Mouse (Mus musculus): ENCODE measurements around the gene Kif3c. TPM values are rescaled to one million over a fixed set of nuclear protein-coding genes. Genes with fewer than 3 reads are reported as not detected.

Kif3c gene
- total and polyA plus RNA-seq, 3 experiments: 2.5 to 5.6 TPM; not detected in 1

- no peak overlapping the region for H3K4me3 ChIP-seq (ENCODE audit: control insufficient read depth in 1 of 2, insufficient read depth in 1 of 2, low read depth in 2 of 2, low read length in 2 of 2)
- no peaks in the 10 kb centered on the region for H3K9me3 ChIP-seq (replicated peaks; ENCODE audit: insufficient read depth, low read length)
- no peaks in the 10 kb centered on the region for H3K79me2 ChIP-seq (ENCODE audit: control insufficient read depth, insufficient read depth, low read length, poor library complexity)
- TF ChIP-seq USF2 (IDR thresholded peaks at IDR 0.05; ENCODE audit: borderline replicate concordance in 1 of 2, insufficient read depth in 1 of 2, low read depth in 1 of 2, low read length in 2 of 2) (no peak), ZNF384 (IDR thresholded peaks at IDR 0.05; ENCODE audit: low read depth, low read length) (no peak), MYB (IDR thresholded peaks at IDR 0.05; ENCODE audit: low read depth, low read length) (no peak), KAT2A (conservative IDR thresholded peaks at IDR 0.05; ENCODE audit: low read depth, low read length) (no peak), CTCF (IDR thresholded peaks at IDR 0.05 in 2 of 3, conservative IDR thresholded peaks at IDR 0.05 in 1 of 3; ENCODE audit: control insufficient read depth in 1 of 3, insufficient read depth in 1 of 3, low read depth in 2 of 3, low read length in 3 of 3, poor library complexity in 1 of 3, severe bottlenecking in 1 of 3) (no peak), GABPA (IDR thresholded peaks at IDR 0.05; ENCODE audit: low read depth, low read length) (no peak), USF1 (IDR thresholded peaks at IDR 0.05; ENCODE audit: low read depth, low read length) (no peak), ETS1 (IDR thresholded peaks at IDR 0.05; ENCODE audit: low read depth, low read length) (no peak), ELF1 (IDR thresholded peaks at IDR 0.05; ENCODE audit: low read depth, low read length) (no peak), SIN3A (IDR thresholded peaks at IDR 0.05; ENCODE audit: low read length) (no peak), MYC (IDR thresholded peaks at IDR 0.05; ENCODE audit: low read depth, low read length) (no peak), SMC3 (IDR thresholded peaks at IDR 0.05; ENCODE audit: low read depth, low read length) (no peak), ZMIZ1 (IDR thresholded peaks at IDR 0.05; ENCODE audit: low read depth, low read length) (no peak)
- H3K9ac ChIP-seq (ENCODE audit: control insufficient read depth, low read depth, low read length, poor library complexity, severe bottlenecking): no peak overlapping the region
- no peak for DNase-seq (ENCODE audit: low read depth, low spot score)
- no peak overlapping the region for H3K27ac ChIP-seq (ENCODE audit: control insufficient read depth, low read depth, low read length)
- H3K36me3 ChIP-seq (ENCODE audit: control insufficient read depth in 1 of 2, insufficient read depth in 2 of 2, low read length in 2 of 2): peaks cover 0 to 3% of the 10 kb centered on the region in 2 experiments; a peak in 2 of 4 replicates
- no peaks in the 10 kb centered on the region; a peak in 1 of 4 replicates for H3K4me1 ChIP-seq (ENCODE audit: control insufficient read depth in 1 of 2, insufficient read depth in 2 of 2, low read length in 2 of 2)
- H3K27me3 ChIP-seq (ENCODE audit: control insufficient read depth in 1 of 2, insufficient read depth in 2 of 2, low read length in 2 of 2): no peaks in the 10 kb centered on the region
Observed at GRCm38 (mm10) chr12:3316937-3317336, 48.0 kb upstream of the Kif3c start.

- no peak overlapping the region for H3K27ac ChIP-seq (ENCODE audit: control insufficient read depth, low read depth, low read length)
- no peaks in the 10 kb centered on the region for H3K9me3 ChIP-seq (replicated peaks; ENCODE audit: insufficient read depth, low read length)
- H3K4me3 ChIP-seq (ENCODE audit: control insufficient read depth in 1 of 2, insufficient read depth in 1 of 2, low read depth in 2 of 2, low read length in 2 of 2): no peak overlapping the region
- H3K27me3 ChIP-seq (ENCODE audit: control insufficient read depth in 1 of 2, insufficient read depth in 2 of 2, low read length in 2 of 2): no peaks in the 10 kb centered on the region
- TF ChIP-seq TBP (IDR thresholded peaks at IDR 0.05; ENCODE audit: low read depth, low read length): no peak
- TF ChIP-seq NRF1 (IDR thresholded peaks at IDR 0.05; ENCODE audit: insufficient read depth, low read depth, low read length, poor library complexity, severe bottlenecking): no peak
- H3K36me3 ChIP-seq (ENCODE audit: control insufficient read depth in 1 of 2, insufficient read depth in 2 of 2, low read length in 2 of 2): peaks cover 0 to 10% of the 10 kb centered on the region in 2 experiments; a peak in 2 of 4 replicates
- DNase-seq (ENCODE audit: low read depth, low spot score): no peak
- H3K4me1 ChIP-seq (ENCODE audit: control insufficient read depth in 1 of 2, insufficient read depth in 2 of 2, low read length in 2 of 2): peaks cover 2 to 4% of the 10 kb centered on the region in 2 experiments; a peak in 3 of 4 replicates
- H3K79me2 ChIP-seq (ENCODE audit: control insufficient read depth, insufficient read depth, low read length, poor library complexity): no peaks in the 10 kb centered on the region
- no peak overlapping the region for H3K9ac ChIP-seq (ENCODE audit: control insufficient read depth, low read depth, low read length, poor library complexity, severe bottlenecking)
Observed at GRCm38 (mm10) chr12:3319377-3319776, 45.6 kb upstream of the Kif3c start.
